Mouse (Mus musculus) ovary, adult 18-20 months (tissue): ENCODE results near the gene Ugt1a9.
"Not testable (repeated sequence)": the region's sequence is repeated elsewhere in the genome, so short reads cannot be mapped to it uniquely, and the experiment has no call there.

Experiments used
- DNase-seq: peaks from one replicate; pipeline ENCODE4 v3.0.0; 2022; ENCODE audit warnings: low spot score, mixed read lengths

Gene Ugt1a9

DNA sequence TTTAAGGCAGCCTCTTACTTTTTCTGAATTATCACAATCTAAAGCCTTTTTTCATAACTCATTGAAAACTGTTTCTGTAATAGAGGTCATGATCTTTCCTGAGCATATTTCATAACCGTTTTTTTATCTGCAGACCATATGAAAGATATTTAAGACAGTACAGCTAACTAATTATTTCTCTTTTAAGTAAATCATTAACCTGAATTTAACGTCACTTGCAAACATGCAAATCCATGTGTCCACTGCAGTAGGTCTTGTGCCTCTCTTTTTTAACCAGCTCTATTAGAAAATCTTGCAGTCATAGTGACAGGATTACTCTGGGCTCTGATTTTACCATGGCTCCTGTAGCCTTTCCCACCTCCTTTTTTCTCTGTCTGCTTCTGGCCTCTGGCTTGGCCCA lies at the start of gene Ugt1a9:
Ugt1a9 (plus strand) TSS at position 306 of the 400 bp plus-strand sequence.
- DNase-seq, result no peak

- DNase-seq, result not testable (repeated sequence)
These were observed 45.4 kb upstream of the Ugt1a9 start for GRCm38 (mm10) chr1:88025244-88025643.

DNA sequence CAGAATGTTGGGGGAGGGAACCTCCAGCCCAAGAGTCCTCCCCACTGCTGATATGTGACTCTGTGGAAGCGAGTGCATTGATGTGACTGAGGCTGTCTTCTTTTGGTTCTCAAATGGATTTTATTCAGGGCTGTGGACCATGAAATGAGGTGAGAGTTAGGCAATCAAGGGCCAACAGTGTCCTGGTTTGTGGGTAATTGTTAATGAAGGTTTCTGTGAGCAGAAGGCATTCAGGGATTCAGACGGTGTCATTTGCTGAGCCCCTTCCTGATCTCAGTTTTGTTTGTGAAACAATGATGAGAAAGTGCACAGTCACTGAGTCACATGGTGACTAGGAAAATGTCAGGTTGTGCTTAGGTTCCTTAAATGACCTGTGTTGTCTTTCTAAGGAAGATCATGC lies 27.6 kb upstream of the Ugt1a9 start:
- not testable (repeated sequence) for DNase-seq

- DNase-seq, result not testable (repeated sequence)
These were observed 25.7 kb upstream of the Ugt1a9 start for GRCm38 (mm10) chr1:88044832-88045437.

- not testable (repeated sequence) for DNase-seq
These were observed 23.2 kb upstream of the Ugt1a9 start for GRCm38 (mm10) chr1:88047408-88047807.

- DNase-seq, result no peak
These were observed 15.5 kb upstream of the Ugt1a9 start, which contains the start of gene Ugt1a10 for GRCm38 (mm10) chr1:88055088-88055487. Gene Ugt1a10, plus strand, starts transcription at chr1:88055388.

- not testable (repeated sequence) for DNase-seq
These were observed 4.0 kb upstream of the Ugt1a9 start for GRCm38 (mm10) chr1:88066472-88067102.

DNA sequence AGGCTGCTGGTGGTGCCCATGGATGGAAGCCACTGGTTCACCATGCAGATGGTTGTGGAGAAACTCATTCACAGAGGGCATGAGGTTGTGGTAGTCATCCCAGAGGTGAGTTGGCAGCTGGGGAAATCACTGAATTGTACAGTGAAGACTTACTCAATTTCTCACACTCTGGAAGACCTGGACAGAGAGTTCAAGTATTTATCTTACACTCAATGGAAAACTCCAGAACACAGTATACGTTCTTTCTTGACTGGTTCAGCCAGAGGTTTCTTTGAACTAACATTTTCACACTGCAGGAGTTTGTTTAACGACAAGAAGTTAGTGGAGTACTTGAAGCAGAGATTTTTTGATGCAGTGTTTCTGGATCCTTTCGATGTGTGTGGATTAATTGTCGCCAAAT lies 302 bp downstream of the Ugt1a9 start:
- DNase-seq, result no peak

DNA sequence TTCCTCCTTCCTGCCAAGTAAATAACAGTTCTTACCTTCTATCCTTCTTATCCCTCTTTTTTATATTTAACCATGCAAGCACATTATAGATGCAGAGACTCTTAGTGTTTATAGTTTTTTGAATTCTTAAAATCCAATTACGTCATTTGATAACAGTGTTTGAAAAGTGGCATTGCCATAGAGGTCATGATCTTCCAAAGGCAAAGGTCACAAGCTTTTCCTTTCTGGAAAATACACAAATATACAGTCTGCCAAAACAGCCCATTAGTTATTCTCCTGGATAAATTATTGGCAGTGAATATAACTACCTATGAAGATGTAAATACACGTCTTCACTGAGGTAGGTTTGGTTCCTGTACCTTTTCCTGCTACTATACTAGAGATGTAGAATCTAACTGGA lies 3.9 kb downstream of the Ugt1a9 start:
- no peak for DNase-seq

- DNase-seq, result no peak
These were observed 6.5 kb downstream of the Ugt1a9 start for GRCm38 (mm10) chr1:88077128-88077527.

DNA sequence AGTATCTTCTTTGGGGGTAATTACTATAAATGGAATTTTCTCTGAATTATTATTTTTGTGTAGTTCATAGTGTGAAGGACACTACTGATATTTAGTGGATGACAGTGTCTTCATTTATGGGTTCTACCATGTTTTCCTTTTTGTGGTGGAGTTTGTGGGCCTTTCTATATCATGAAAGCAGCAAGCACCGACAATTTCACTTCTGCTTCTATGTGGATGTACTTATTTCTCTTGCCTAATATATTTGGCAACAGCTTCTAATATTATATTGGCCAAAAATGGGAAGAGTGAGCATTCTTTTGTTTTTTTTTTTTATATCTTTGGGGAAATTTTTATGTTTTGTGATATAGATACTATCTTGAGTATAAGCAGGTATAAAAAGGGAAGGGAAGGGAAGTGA lies 11.1 kb downstream of the Ugt1a9 start:
- no peak for DNase-seq

GRCm38 (mm10) chr1:88086125-88086524 lies 15.5 kb downstream of the Ugt1a9 start:
- DNase-seq, result no peak

GRCm38 (mm10) chr1:88087513-88087912 lies 16.9 kb downstream of the Ugt1a9 start, which contains the start of gene Ugt1a8:
Gene Ugt1a8, plus strand, starts transcription at chr1:88087813.
- no peak for DNase-seq

GRCm38 (mm10) chr1:88092341-88092740 lies 21.7 kb downstream of the Ugt1a9 start:
- DNase-seq, result no peak

DNA sequence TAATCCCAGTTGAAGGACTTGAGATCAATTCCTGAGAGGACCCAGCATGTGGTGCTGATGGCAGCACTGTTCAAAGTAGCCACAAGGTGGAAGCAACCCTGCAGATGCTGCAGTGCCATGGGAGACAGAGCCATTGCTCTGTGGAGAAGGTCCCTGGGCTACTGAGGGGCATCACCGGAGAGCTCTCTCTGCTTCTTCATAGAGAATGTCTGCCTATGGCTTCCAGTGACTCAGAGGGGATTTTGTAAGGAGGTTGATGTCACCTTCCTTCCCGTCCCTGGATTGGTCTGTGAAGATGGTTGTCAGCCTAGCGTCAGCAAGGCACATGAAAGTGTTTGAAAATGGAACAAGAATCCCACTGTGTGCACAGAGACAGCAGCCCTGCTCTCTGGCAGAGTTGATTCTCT lies 23.7 kb downstream of the Ugt1a9 start:
- DNase-seq, result not testable (repeated sequence)

GRCm38 (mm10) chr1:88094941-88095492 lies 24.4 kb downstream of the Ugt1a9 start, which contains the start of gene Ugt1a7c:
Gene Ugt1a7c, plus strand, starts transcription at chr1:88095062.
- DNase-seq, result no peak

GRCm38 (mm10) chr1:88098546-88098945 lies 27.9 kb downstream of the Ugt1a9 start:
- not testable (repeated sequence) for DNase-seq

DNA sequence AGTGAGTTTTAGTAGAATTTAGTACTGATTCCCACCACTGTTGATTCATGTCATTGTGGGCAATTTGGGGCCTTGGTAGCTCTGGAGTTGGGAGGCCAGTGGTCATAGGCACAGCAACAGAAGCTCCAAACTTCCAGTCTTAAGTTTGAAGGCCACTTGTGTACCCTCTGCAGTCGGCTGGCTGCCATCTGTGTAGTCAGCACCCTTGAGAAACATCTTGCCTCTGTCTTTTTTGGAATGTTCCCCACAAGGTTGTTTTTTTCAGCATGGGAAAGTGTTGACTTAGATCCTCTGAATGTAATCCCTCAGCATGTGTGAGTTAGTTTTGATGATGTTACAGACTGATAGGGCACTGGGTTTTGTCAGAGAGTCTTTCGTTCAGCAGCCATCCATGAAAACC lies 29.1 kb downstream of the Ugt1a9 start:
- DNase-seq, result peak; percentile 41

DNA sequence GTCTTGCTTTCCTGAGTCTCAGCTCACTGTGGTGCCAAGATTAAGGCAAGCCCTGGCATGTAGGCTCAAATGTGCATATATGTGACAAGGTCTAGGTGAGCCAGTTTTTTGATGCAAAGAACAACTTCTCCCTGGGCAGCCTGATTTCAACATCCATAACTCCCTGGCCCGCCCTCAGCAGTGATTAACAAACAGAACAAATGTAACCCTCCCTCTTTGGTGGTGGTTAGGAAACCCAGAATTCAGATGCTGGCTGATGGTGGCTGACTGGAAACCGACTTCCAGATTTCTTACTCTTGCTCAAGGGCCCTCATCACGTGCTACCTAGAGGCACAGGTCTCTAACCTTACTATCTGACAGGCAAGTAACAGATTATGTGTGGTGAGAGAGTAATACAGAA lies 32.4 kb downstream of the Ugt1a9 start, which contains the start of gene Ugt1a6b:
Ugt1a6b (plus strand) TSS at position 234 of the 400 bp plus-strand sequence.
- DNase-seq, result not testable (repeated sequence)

GRCm38 (mm10) chr1:88103697-88104468 lies 33.3 kb downstream of the Ugt1a9 start:
- not testable (repeated sequence) for DNase-seq

DNA sequence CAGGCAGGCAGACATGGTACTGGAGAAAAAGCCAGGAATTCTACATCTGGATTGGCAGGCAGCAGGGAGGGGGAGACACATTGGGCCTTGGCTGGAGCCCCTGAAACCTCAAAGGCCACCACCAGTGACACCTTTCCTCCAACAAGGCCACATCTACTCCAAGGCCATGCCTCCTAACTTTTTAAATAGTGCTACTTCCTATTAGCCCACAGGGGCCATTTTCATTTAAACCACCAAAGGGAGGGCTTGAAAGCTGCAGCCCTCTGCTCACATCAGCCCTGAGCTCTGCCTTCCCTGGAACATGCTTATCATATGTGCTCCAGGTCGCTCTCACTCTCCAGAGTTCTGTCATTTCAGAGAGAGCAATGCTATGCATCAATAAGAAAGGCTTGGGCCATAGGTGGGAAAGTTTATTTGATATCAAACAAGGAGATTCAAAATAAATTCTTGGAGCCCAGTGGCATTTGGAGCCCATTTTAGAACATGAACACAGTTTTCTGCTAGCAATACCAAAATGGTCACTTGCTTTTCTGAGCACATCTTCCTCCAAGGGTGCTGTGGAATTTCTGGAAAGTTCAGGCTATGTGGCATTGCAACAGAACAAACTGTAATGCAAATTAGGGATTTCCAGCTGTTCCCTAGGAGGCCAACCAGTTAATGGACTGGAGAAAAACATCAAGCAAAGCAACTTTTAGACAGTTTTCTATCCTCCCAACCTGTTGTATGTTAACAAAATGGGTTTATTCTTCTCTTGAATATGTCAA lies 34.2 kb downstream of the Ugt1a9 start:
- no peak for DNase-seq

- no peak for DNase-seq
These were observed 35.1 kb downstream of the Ugt1a9 start for GRCm38 (mm10) chr1:88105656-88106055.
